Mouse (Mus musculus) cerebellum, postnatal 4 days (tissue): ENCODE results near the gene Rexo1.
"Not testable (repeated sequence)": the region's sequence is repeated elsewhere in the genome, so short reads cannot be mapped to it uniquely, and the experiment has no call there.

Experiments used
- DNase-seq, 2 experiments: peaks; one replicate each; pipeline ENCODE4 v3.0.0; 2022; ENCODE audit warnings: low spot score in 2 of 2, mixed read lengths in 1 of 2

Rexo1 gene

GRCm38 (mm10) chr10:80561116-80561944 lies at the start of gene Rexo1:
Gene Rexo1 (minus strand): TSS chr10:80561560.
- DNase-seq = peak; percentile 82 to 86

GRCm38 (mm10) chr10:80611024-80611423 lies 49.7 kb upstream of the Rexo1 start:
- peak in 1 of 2 experiments; percentile 48 for DNase-seq

- no peak for DNase-seq
These were observed 48.9 kb upstream of the Rexo1 start for GRCm38 (mm10) chr10:80610116-80610785.

- DNase-seq = no peak
These were observed 48.0 kb upstream of the Rexo1 start for GRCm38 (mm10) chr10:80609269-80609924.

- DNase-seq = no peak
These were observed 47.1 kb upstream of the Rexo1 start for GRCm38 (mm10) chr10:80608435-80608834.

- no peak for DNase-seq
These were observed 45.5 kb upstream of the Rexo1 start for GRCm38 (mm10) chr10:80606737-80607350.

GRCm38 (mm10) chr10:80606306-80606705 lies 44.9 kb upstream of the Rexo1 start:
- no peak for DNase-seq

GRCm38 (mm10) chr10:80605721-80606120 lies 44.4 kb upstream of the Rexo1 start, which contains the start of gene Gm49322:
Gene Gm49322 (plus strand): TSS chr10:80606021.
- not testable (repeated sequence) for DNase-seq

GRCm38 (mm10) chr10:80604988-80605387 lies 43.6 kb upstream of the Rexo1 start:
- DNase-seq = no peak

GRCm38 (mm10) chr10:80604001-80604509 lies 42.7 kb upstream of the Rexo1 start:
- DNase-seq = no peak

- DNase-seq = no peak
These were observed 42.0 kb upstream of the Rexo1 start for GRCm38 (mm10) chr10:80603364-80603763.

- DNase-seq = peak; percentile 83 to 93
These were observed 41.5 kb upstream of the Rexo1 start, which contains the start of the genes Scamp4 and Adat3 for GRCm38 (mm10) chr10:80602698-80603325. Gene Scamp4 (plus strand): TSS chr10:80602872. Gene Adat3 (plus strand): TSS chr10:80602880.

GRCm38 (mm10) chr10:80596318-80596717 lies 35.0 kb upstream of the Rexo1 start:
- DNase-seq = no peak

GRCm38 (mm10) chr10:80589879-80590854 lies 28.8 kb upstream of the Rexo1 start, which contains the start of gene Abhd17a:
Gene Abhd17a (minus strand): TSS chr10:80590341.
- DNase-seq = peak; percentile 90 to 94

GRCm38 (mm10) chr10:80589127-80589878 lies 27.9 kb upstream of the Rexo1 start:
- no peak for DNase-seq

- DNase-seq = no peak
These were observed 25.9 kb upstream of the Rexo1 start for GRCm38 (mm10) chr10:80587305-80587657.

GRCm38 (mm10) chr10:80586407-80587304 lies 25.3 kb upstream of the Rexo1 start:
- no peak for DNase-seq

GRCm38 (mm10) chr10:80585581-80585980 lies 24.2 kb upstream of the Rexo1 start:
- no peak for DNase-seq
